Mouse (Mus musculus): ENCODE measurements around the gene Zcchc24. TPM values are rescaled to one million over a fixed set of nuclear protein-coding genes. Genes with fewer than 3 reads are reported as not detected.
A peak's percentile ranks its signal among the peaks of the same experiment; 100 is the strongest.

Zcchc24 gene
- total and polyA plus RNA-seq, 2 experiments from 2014 or later: 14.7 to 28.7 TPM

DNA sequence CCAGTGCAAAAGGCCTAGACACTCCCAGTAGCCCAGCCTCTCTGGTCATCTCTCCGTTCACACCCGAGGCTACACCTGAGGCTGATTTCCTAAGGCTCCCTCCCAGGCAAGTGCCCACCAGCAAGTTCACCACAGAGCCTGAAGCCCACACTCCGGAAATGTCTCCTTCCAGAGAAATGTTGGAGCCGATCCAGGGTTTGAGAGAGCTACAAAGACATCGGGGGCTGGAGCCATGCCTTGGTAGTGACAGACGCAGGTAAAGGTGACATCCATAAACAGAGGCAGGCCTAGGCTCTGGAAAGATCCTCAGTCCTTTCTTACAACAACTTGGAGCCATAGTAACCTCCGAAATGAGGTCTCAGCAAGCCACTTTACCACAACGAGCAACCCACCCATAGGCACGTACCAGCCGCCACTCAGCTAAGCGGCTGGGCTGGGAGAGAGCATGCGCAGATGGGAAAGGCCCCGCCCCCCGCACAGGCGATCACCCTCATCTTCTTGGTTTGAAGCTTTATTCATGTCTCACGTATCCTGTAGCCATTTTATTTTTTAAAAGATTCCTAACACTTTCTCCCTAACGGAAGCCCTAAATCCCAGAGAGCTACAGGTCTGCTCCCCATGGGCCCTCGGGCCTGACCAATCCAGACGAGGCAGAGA is 103.4 kb downstream of the Zcchc24 start:
- Histone ChIP-seq H3K4me1 (ENCODE audit: insufficient read depth) (no peaks in the 10 kb centered on the region), H3K9ac (no peak overlapping the region), H3K27ac (ENCODE audit: low read depth, low read length) (0 out of 2 replicates have a peak overlapping the region, but pooled peaks have one; percentile 5), H3K4me2 (ENCODE audit: low read depth) (no peak overlapping the region), H3K36me3 (ENCODE audit: insufficient read depth) (peaks cover 53% of the 10 kb centered on the region), H3K4me3 (ENCODE audit: low read depth, low read length) (no peak overlapping the region), H3K27me3 (ENCODE audit: insufficient read depth, low read length) (no peaks in the 10 kb centered on the region), H3K9me3 (ENCODE audit: low read length) (no peaks in the 10 kb centered on the region)
- no peak for TF ChIP-seq CTCF (IDR thresholded peaks at IDR 0.05; ENCODE audit: low read depth)
- peak; percentile 55 for DNase-seq
- peak; percentile 66 for ATAC-seq
- 64% methylated on average over 19 of the region's 19 CpGs for WGBS

DNA sequence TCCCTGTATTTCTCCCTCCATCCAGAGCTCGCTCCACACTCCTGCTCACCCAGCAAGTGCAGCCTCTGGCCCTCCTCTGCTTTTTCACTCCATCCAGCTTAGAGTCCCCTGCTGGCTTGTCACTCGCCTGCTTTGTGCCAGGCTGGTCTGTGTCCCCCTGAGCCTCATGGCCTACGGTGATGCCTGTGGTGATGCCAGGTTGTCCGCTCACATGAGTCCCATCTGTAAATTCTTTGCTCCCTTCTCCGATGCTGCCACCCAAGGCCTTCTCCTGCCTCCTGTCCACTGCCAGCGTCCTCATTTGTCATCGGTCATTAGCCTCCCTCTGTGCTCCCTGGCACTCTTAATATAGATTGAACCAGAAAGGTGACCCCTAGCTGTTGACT is 104.5 kb downstream of the Zcchc24 start:
- no peak overlapping the region for H3K4me3 ChIP-seq (ENCODE audit: low read depth, low read length)
- H3K27ac ChIP-seq (ENCODE audit: low read depth, low read length): peak overlapping the region; percentile 15; the same call in 1 of the 2 replicates
- no peak overlapping the region for H3K9ac ChIP-seq
- WGBS: 66% methylated on average over 7 of the region's 7 CpGs
- H3K9me3 ChIP-seq (ENCODE audit: low read length): no peaks in the 10 kb centered on the region
- TF ChIP-seq CTCF (IDR thresholded peaks at IDR 0.05; ENCODE audit: low read depth): no peak
- peaks cover 65% of the 10 kb centered on the region for H3K36me3 ChIP-seq (ENCODE audit: insufficient read depth)
- DNase-seq: no peak
- H3K4me2 ChIP-seq (ENCODE audit: low read depth): no peak overlapping the region
- H3K27me3 ChIP-seq (ENCODE audit: insufficient read depth, low read length): no peaks in the 10 kb centered on the region
- no peaks in the 10 kb centered on the region for H3K4me1 ChIP-seq (ENCODE audit: insufficient read depth)
- ATAC-seq: no peak

DNA sequence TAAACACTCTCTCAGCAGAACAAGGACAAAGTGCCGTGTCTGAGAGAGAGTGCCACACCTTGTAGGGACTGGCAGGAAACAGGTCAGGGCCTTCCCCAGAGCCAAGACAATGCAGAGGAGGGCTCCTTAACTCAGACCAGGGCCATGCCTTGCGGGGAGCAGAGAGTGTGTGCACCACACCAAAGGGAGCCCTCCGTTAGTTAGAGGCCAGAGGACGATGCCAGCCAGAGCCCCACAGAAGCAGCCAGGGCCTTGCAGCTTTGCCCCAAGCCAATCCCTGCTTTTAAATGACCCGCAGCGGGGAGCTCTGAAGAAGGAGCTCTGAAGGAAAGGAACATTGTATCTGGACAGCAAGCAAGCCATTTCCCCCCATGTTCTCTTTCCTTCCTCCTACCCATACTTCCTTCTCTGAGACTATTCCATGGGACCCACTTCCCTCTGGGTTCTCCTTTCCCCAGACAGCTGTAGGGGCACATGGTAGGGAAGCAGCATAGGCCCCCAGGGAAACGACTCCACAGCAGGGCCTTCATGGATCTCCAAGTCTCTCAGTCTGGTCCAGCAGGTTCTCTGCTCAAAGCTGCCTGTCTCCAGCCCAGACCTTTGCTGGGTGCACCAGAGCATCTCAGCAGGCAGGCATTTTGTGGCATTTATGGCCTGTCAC is 105.1 kb downstream of the Zcchc24 start:
- DNase-seq: no peak
- Histone ChIP-seq H3K4me1 (ENCODE audit: insufficient read depth) (no peaks in the 10 kb centered on the region), H3K27me3 (ENCODE audit: insufficient read depth, low read length) (no peaks in the 10 kb centered on the region), H3K4me2 (ENCODE audit: low read depth) (no peak overlapping the region), H3K9ac (no peak overlapping the region), H3K9me3 (ENCODE audit: low read length) (no peaks in the 10 kb centered on the region), H3K36me3 (ENCODE audit: insufficient read depth) (peaks cover 68% of the 10 kb centered on the region), H3K4me3 (ENCODE audit: low read depth, low read length) (no peak overlapping the region), H3K27ac (ENCODE audit: low read depth, low read length) (peak overlapping the region; percentile 15; the same call in 1 of the 2 replicates)
- no peak for TF ChIP-seq CTCF (IDR thresholded peaks at IDR 0.05; ENCODE audit: low read depth)
- WGBS: 84% methylated on average over 7 of the region's 7 CpGs
- ATAC-seq: no peak

Other genes starting within 250 kb of the Zcchc24 start
- 33.3 and 39.7 TPM in 2 replicates for gene Ppif, start 74.9 kb downstream of the Zcchc24 start, total RNA-seq (2014; rRNA removed)
- 35.0 and 35.3 TPM in 2 replicates for gene Ppif, start 74.9 kb downstream of the Zcchc24 start, polyA plus RNA-seq (2015; fragmentation: Nextera tagmentation; extraction: Ambion mirVana)
- gene Anxa11, start 73.1 kb upstream of the Zcchc24 start, total RNA-seq (2014; rRNA removed): 2.0 and 3.0 TPM in 2 replicates
- 3.7 and 4.2 TPM in 2 replicates for gene Anxa11, start 73.1 kb upstream of the Zcchc24 start, polyA plus RNA-seq (2015; fragmentation: Nextera tagmentation; extraction: Ambion mirVana)
- gene Plac9a, start 134.1 kb upstream of the Zcchc24 start, total RNA-seq (2014; rRNA removed): 2.0 TPM in 1 of 2 replicates, not detected in the other
- 0.70 TPM in 1 of 2 replicates, not detected in the other for gene Plac9a, start 134.1 kb upstream of the Zcchc24 start, polyA plus RNA-seq (2015; fragmentation: Nextera tagmentation; extraction: Ambion mirVana)
- 8.0 and 10.1 TPM in 2 replicates for gene Tmem254a, start 158.6 kb upstream of the Zcchc24 start, total RNA-seq (2014; rRNA removed)
- gene Tmem254a, start 158.6 kb upstream of the Zcchc24 start, polyA plus RNA-seq (2015; fragmentation: Nextera tagmentation; extraction: Ambion mirVana): 4.5 and 5.7 TPM in 2 replicates
- 0.33 TPM in 1 of 2 replicates, not detected in the other for gene Cphx1, start 169.3 kb upstream of the Zcchc24 start, total RNA-seq (2014; rRNA removed)
- gene Cphx1, start 169.3 kb upstream of the Zcchc24 start, polyA plus RNA-seq (2015; fragmentation: Nextera tagmentation; extraction: Ambion mirVana): 0.16 TPM in 1 of 2 replicates, not detected in the other
- 1.2 and 6.4 TPM in 2 replicates for gene Duxbl1, start 209.5 kb upstream of the Zcchc24 start, total RNA-seq (2014; rRNA removed)
- 1.1 and 2.0 TPM in 2 replicates for gene Duxbl1, start 209.5 kb upstream of the Zcchc24 start, polyA plus RNA-seq (2015; fragmentation: Nextera tagmentation; extraction: Ambion mirVana)